Mouse (Mus musculus) gastrocnemius, adult 18-20 months (tissue): Measurements from ENCODE around the gene Mid1ip1. TPM values are rescaled to one million over a fixed set of nuclear protein-coding genes. Genes with fewer than 3 reads are reported as not detected.

ENCODE experiments used
- DNase-seq: peaks from one replicate; pipeline ENCODE4 v3.0.0; 2021; ENCODE audit warnings: low spot score
- long read RNA-seq, 2 experiments: library from polyadenylated mRNA; stranded (forward); transcript quantifications; one replicate each; pipeline ENCODE4 v2.0.0; 2021
- total RNA-seq, 2 experiments: library from RNA; stranded (reverse); gene quantifications; 2 replicates each; pipeline ENCODE4 v1.2.3; 2021

Gene Mid1ip1
- 10 to 100 TPM; 28.5 to 31.9 TPM for total RNA-seq
- long read RNA-seq, experiment 1, transcript Mid1ip1-202 (2 exons, 2,022 nt), result minor isoform, 5 of 36 reads
- long read RNA-seq, experiment 1, transcript Mid1ip1-201 (2 exons, 2,019 nt), result major isoform, 29 of 36 reads
- long read RNA-seq, experiment 1, partial matches to known transcripts, result 0 of 36 reads
- long read RNA-seq, experiment 1, other reads (novel, unspliced or antisense), result 1 of 36 reads
- long read RNA-seq, experiment 2, transcript Mid1ip1-201 (2 exons, 2,019 nt), result major isoform, 22 of 31 reads
- long read RNA-seq, experiment 2, transcript Mid1ip1-202 (2 exons, 2,022 nt), result minor isoform, 7 of 31 reads
- long read RNA-seq, experiment 2, partial matches to known transcripts, result 0 of 31 reads
- long read RNA-seq, experiment 2, other reads (novel, unspliced or antisense), result 1 of 31 reads

GRCm38 (mm10) chrX:10714696-10715140 lies at the start of gene Mid1ip1:
Gene Mid1ip1 (plus strand): TSS chrX:10715013.
- peak; percentile 89 for DNase-seq

- DNase-seq, result no peak
Observed at GRCm38 (mm10) chrX:10694455-10695180, 20.2 kb upstream of the Mid1ip1 start.

DNA sequence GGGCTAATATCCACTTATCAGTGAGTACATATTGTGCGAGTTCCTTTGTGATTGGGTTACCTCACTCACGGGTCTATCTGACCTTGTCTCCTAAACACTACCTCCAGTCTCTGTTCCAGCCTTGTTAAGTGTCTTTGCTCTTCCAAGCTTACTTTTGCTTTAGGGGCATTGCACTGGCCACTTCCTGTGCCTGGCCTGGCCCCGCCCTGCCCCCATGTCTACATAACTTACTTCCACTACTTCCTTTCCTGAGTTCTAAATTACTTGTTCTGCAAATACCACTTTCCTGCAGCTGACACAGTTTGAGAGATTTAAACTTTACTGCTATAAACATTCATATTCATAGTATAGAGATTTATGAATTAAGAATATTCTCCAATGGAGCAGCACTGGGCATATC lies 8.1 kb upstream of the Mid1ip1 start:
- DNase-seq, result no peak

DNA sequence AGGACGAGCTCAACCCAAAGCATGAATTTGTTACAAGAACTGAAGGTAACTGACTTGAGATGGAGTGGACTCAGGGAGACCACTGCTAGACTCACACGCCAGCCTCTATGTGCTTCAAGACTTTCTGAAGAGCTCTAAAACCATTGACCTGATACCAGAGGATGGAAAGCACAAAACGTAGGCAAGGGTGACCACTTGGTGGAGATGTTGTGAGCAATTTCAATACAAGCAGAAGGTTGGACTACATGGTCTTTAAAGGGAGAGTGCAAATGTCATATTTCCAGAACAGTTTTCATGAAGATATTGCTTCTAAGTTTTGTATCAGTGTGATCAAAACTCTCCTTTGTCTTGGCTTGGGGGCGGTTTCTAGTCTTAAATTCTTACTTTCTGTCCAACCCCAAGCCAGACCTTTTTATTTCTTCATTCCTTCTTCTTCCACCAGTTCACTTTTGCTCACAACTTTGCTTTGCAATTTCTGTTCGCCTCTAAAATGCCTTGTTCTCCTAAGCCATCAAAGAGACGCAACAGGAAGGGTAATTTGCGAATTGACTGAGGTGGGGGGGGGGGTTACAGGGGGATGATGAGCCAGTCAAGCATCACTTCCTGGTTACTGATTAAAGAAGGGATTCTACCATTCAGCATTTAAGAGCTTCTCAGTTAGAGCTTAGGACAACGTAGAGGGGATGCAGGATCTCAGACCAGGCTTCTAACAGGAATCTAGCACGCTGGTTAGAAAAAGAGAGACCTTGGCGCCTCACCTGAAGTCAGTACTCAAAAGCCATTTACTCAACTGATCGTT lies 775 bp upstream of the Mid1ip1 start:
- peak; percentile 15 for DNase-seq

- peak; percentile 80 for DNase-seq
Observed at GRCm38 (mm10) chrX:10716917-10717763, 2.3 kb downstream of the Mid1ip1 start.

DNA sequence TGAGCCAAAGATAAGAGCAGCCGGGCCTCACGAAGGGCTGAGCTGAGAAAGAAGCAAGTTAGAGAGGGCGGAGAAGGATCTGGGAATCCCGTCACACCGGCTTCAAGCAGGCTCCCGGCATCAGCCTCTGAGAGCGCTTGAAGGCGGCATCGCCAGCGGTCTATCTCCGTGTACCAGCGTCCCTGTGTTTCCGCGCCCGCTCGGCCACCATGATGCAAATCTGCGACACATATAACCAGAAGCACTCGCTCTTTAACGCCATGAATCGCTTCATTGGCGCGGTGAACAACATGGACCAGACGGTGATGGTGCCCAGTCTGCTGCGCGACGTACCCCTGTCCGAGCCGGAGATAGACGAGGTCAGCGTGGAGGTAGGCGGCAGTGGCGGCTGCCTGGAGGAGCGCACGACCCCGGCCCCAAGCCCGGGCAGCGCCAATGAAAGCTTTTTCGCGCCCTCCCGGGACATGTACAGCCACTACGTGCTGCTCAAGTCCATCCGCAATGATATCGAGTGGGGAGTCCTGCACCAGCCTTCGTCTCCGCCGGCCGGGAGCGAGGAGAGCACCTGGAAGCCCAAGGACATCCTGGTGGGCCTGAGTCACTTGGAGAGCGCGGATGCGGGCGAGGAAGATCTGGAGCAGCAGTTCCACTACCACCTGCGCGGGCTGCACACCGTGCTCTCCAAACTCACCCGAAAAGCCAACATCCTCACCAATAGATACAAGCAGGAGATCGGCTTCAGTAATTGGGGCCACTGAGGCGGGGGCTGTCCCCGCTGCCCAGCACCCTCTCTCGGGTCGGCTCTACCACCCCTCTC lies 3.4 kb downstream of the Mid1ip1 start:
- DNase-seq, result peak; percentile 3

- DNase-seq, result peak; percentile 53
Observed at GRCm38 (mm10) chrX:10718838-10719539, 4.2 kb downstream of the Mid1ip1 start.

DNA sequence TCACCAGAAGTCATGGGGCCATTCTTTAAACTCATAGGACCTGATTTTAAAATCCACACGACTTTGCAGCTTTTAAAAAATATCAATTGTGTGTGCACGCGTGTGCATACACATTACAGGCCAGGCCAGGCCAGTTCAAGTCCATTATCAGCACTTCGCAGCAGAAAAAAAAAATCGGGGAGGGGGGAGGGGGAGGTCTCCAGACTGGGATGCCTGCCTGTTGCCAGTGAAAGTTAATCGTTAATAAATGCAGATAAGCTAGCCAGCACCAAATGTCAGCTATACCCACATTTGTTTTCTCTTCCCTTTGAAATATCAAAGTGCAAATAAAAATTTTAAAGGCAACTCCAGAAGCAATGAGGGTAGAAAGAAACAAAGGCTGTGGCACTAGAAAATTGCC lies 5.6 kb downstream of the Mid1ip1 start:
- no peak for DNase-seq

- DNase-seq, result no peak
Observed at GRCm38 (mm10) chrX:10724571-10724970, 9.8 kb downstream of the Mid1ip1 start.

GRCm38 (mm10) chrX:10729488-10729887 lies 14.7 kb downstream of the Mid1ip1 start:
- no peak for DNase-seq

- no peak for DNase-seq
Observed at GRCm38 (mm10) chrX:10734453-10734852, 19.6 kb downstream of the Mid1ip1 start.

DNA sequence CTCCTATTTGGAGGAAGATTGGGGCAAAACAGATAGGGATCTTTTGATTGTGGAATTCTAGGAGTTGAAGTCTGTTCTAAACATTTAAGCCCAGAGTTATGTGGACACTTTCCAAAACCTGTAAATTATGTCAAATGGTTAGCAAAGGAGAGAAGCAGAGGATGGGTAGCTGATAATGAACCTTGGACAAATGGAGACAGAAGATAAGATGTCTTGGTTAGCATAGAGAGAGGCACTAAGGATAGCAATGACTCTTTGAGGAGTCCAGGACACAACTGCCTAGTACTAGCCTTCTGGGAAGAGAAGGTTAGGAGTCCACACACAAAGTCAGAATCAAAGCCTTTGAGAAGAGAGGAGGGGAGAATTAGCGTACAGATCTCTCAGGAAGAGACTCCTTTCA lies 20.1 kb downstream of the Mid1ip1 start:
- no peak for DNase-seq

- DNase-seq, result peak; percentile 24
Observed at GRCm38 (mm10) chrX:10758866-10759265, 44.1 kb downstream of the Mid1ip1 start.

DNA sequence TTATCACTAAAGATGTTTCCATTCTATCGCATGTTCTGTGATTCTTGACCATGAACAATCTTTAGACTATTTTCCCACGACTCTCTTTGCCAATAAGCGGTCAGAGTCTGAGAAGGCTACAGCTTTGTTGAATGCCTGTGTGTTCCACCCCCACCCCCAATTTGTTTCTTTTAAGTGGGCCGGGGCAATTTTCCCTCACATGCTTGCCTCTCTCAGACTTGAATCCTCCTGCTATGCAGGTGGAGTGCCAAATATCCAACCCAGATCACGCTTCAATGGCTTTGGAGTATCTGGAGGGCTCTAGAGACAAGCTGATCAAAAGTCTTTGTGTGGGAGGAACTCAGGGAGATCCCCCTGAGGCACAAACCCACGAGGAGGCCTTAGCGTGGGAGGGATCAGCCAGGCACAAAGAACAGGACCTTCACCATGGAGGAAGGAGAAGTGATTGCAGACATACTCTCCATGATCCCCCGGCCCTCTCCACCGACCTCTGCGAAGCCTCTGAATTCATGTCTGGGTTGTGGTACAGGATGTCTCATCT lies 48.7 kb downstream of the Mid1ip1 start:
- no peak for DNase-seq

Other genes with a start within 250 kb of the Mid1ip1 start
- 100 to 1,000 TPM; 114 TPM for gene Tspan7, start 229.9 kb upstream of the Mid1ip1 start, total RNA-seq